Mouse (Mus musculus) spleen, postnatal 4 days (tissue): ENCODE data around the gene Cblb.

Experiments used
- DNase-seq, 2 experiments: peaks; one replicate each; pipeline ENCODE4 v3.0.0; 2022; ENCODE audit warnings: low spot score in 2 of 2

The Cblb gene

DNA sequence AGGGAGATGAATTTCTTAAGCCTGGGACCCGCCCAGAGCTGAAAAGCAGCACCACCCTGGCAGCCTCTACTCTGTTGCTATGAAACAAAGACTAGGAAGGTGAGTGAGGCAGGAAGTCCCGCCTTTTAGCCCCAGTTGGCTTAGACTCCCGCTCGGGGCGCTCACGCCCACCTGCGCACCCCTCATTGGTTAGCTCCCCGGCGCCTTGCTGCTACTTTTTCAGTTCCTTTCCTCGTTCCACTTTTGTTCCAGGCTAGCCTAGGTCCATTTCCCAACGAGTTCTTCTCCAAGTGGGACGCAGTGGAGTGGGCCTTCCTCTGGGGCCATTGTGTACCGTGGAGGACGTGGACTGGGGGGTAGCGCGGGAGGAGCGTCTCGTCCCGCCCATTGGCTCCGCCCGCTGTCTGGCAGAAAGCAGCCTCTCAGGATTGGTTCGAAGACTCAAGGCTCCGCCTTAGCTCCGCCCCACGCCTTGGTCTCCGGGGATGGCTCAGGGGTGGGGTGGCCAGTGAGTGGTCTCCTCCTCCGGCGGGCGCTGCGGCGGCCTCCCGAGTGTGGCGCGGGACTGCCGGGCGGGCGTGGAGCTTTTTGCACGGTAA is at the start of gene Cblb:
Cblb (plus strand) TSS at position 135 of the 599 bp plus-strand sequence.
- DNase-seq: peak; percentile 96

DNA sequence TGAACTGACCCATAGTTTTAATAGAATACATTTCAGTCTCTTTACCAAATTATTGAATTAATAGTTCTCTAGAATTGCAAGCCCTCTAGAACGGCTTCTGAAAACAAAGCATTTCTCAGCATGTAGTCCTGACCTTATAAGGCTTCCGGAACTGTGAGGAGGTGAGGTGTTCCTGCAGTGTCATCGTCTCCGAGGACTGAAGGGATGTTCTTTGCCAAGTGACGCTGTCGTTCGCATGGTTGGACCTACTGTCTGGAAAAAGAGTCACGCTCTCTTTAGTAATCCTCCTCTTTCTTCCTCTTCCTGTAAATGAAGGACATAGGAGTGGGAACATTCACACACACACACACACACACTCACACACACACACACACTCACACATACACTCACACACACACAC is 45.6 kb upstream of the Cblb start:
- DNase-seq: no peak

DNA sequence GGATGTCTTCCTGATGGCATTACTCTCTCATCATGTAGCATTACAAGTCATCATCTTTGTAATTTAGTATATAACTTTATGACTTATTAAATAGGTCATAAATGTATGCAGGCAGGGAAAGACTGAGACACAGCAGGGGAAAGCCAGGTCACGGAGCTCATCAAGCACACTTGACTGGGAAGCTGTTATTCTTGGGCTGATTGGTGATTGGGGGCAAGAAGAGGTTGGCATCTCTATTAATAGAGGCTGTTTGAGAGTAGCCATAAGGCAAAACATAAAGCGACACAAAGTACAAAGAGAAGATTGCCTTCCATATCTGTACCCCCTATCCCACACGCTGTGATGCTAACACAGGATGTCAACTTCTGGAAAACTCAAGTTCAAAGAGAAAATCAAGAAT is 44.8 kb upstream of the Cblb start:
- DNase-seq: no peak

DNA sequence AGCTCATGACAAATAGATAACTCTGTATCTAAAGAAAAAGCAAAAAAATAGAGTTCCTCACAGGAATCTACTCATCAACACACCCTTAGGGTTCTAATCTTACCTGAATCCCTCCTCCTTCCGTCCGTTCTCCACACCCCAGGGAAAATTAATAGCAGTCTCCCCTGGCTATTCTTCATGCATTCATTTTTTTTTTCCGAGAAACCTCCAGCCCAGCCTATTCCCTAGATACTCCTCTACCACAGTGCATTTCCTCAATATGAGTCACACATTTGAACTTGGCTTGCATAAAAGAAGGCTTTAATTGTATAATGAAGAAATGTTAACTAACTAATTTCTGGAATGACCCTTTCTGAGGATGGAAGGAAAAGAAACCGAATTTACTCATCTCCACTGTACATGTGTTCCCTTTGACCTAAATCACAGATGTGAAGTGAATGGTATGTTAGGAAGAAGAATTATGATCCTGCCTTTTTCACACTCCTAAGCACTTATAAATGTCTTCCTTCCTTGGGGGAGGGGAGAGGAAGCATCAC is 43.9 kb upstream of the Cblb start:
- no peak for DNase-seq

DNA sequence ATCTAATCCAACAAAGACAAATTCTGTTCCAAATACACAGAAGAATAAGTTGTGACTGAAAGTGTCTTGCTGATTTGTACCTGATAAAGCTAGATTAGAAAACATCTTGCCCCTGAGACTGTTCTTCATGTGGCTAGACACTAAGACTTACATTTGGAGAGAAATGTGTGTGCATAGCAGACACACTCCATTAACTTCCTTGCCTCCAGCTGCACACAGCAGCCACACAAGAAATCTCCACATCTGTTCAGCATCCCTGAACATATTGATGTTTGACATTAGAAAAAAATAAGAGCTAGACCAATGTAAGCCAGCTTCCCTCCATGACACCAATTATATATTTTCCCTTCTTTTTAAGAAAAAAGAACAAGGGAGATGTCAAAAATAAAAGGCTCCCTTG is 43.0 kb upstream of the Cblb start:
- DNase-seq: no peak

DNA sequence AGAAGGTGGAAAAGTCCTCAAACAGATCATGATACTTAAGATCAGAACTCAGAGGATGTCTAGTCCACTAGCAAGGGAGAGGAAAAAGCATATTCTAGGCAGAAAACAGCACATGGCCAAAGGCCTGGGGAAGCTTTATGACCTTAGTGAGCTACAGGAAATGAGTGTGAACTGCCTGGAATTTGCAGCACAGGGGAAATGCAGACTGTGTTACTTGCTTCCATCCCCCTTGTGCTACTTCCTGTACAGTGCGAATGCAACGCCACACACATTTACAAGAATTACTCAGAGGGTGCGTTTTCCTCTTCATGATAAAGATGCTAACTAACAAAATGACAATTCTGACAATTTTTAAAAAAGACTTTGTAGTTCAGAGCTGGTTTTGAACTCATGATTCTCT is 41.8 kb upstream of the Cblb start:
- DNase-seq: no peak

DNA sequence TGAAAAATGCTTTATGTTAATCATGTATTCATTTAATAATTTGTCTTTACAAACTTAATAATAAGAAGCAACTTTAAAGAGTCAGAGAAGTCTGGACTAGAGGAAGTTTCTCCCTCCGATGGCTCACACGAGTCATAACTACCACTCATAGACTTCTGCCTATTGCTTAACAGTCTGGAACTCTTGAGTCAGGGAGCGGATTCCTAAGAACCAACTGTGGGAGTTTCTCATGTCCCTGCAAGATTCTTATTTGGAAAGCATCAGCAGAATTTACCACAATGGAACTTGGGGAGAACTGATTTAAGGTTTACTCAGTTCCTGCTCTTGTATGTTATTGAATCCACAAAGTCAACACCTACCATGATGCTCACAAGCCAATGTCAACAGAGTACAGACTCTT is 31.0 kb upstream of the Cblb start:
- no peak for DNase-seq

DNA sequence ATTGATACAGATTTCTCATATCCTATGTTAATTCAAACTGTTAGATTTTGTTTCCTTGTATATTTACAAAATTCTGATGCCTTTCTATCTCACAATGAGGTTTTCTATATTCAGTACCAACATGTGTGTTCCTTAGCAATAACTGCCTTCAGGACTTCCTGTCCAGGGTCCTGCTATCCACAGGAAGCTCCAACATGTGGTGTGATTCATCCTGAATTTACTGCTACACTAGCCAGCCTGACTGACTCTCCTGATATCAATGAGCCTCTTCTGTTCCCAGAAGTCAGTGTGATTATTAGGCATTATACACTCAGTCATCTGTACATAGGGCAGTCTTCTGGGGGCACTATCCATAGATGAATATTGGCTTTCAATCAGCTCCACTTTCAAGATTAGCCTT is 30.2 kb upstream of the Cblb start:
- no peak for DNase-seq

DNA sequence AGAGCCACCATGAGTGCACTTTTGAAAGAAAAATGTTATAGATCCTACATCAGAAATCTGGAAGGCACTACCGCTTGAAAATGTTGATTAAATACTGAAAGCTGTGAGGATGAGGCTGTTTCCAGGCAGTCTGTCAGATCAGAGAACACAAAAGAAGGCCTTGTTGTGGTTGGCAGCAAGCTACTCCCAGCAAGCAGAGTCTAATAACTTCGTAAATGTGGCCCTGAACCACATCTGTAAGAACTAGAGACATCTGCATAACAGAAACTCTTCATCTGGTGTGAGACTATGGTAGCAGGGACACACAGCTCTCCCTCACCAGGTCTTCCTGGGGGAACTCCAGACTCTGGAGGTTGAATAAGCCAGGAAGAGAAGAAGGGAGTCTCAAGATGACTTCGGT is 24.0 kb upstream of the Cblb start:
- no peak for DNase-seq

DNA sequence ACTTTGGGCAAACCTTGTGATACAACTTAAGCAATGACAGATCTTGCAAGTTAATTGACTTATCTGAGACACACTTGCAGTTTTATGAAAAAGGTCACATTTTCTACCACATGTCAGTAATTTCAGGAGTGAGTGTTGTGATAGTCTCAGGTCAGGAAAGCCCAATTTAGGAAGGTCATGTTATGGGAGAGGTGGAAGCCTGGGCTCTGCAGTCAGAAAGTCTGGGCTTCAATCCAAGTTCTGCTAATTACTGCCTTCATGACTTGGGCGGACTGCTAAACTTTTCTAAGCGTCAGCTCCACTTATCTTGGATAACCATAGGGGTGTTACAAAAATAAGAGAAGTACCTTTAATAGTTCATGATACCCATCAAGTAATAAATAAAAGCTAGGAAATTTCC is 22.6 kb upstream of the Cblb start:
- no peak for DNase-seq

DNA sequence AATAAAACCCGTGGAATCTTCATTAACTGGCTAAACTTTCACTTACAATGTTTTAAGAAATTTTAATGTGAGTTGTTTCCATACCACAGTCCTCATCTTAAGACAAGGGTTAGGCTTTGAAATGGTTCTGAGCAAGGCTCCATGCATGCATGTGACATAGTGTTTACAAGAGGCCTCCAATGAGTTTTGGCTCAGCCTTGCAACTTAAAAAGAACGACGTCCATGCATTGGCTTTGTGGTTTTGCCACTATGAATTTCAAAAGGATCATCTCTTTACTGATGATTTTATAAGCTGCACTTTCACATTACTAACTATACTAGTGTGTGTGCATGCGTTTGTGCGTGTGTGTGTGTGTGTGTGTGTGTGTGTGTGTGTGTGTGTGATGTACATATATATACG is 21.6 kb upstream of the Cblb start:
- no peak for DNase-seq

DNA sequence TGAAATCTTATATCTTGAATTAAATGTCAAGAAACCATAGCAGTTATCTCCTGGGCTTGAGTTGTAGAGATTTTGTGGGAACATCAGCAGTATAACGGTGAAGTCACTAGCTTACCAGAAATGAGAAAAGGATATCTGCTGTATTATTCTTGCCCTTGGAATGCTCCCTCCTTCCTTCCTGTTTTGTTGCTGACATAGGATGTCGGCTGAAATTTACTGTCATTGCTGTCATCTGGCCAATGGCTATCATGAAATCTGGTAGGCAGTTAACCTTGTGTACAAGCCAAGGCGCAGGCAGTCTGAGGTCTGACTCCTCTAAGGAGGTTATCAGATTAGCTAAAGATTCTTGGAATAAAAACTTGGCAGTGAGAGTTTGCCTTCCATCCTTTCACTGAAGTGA is 18.0 kb upstream of the Cblb start:
- DNase-seq: no peak

DNA sequence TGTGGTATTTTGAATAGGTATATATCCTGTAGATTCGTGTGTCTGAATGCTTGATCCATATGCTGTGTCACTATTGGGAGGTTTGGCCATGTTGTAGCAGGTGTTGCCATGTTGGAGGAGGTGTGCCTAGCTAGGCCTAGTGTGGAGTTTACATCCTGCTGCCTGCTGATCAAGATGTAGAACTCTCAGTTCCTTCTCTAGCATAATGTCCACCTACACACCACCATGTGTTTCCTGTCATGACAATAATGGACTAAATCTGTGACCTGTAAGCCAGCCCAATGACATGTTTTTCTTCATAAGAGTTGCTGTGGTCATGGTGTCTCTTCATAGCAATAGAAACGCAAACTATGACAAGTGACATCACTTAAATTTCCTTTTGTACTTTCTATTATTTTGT is 17.2 kb upstream of the Cblb start:
- DNase-seq: no peak

DNA sequence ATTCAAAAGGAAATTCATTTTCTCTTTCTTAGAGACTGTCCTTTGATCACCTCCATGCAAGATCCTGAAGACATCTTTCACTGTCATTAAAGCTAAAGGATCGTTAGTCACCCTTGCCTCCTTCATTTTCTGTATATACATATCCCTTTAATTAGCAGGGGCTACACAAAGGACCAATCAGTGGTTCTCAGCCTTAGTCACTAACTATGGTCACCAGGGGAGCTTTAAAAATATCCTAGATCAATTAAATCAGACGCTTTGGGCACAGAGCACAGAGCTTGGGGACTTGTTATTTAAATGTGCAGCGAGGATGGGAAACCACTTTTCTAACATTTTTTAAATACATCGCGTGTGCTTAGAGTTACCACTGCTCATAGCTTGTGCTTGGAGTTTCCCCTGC is 7.6 kb upstream of the Cblb start:
- DNase-seq: no peak

DNA sequence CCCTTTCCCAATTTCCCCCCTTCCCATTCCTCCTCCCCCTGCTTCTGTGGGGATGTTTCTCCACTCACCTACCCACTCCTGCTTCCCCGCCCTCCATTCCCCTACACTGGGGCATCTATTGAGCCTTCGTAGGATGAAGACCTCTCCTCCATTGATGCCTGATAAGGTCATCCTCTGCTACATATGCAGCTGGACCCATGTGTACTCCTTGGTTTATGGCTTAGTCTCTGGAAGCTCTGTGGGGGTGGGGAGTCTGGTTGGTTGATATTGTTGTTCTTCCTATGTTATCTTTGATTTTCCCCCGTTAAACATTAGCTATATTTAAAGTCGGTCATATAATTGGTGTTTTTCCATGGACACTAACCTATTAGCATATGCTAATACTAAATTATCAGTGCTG is 3.7 kb upstream of the Cblb start:
- no peak for DNase-seq

DNA sequence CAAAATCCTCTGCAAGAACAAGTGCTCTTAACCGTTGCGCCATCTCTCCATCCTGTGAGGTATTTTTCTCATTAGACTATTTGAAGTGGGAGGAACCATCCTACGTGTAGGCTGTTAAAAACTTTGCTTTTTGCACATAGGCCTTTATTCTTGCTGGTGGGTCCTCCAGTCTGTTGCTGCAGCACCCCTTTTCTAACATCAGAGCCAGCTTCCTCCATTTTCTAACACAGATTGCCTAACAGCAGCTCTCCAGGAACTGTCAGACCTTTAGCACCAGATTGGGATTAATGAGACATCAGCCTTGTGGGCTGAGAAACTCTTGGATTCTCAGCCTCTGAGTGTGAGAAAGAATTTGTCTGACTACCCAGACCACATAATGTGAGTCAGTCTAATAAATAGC is 2.0 kb upstream of the Cblb start:
- DNase-seq: no peak

DNA sequence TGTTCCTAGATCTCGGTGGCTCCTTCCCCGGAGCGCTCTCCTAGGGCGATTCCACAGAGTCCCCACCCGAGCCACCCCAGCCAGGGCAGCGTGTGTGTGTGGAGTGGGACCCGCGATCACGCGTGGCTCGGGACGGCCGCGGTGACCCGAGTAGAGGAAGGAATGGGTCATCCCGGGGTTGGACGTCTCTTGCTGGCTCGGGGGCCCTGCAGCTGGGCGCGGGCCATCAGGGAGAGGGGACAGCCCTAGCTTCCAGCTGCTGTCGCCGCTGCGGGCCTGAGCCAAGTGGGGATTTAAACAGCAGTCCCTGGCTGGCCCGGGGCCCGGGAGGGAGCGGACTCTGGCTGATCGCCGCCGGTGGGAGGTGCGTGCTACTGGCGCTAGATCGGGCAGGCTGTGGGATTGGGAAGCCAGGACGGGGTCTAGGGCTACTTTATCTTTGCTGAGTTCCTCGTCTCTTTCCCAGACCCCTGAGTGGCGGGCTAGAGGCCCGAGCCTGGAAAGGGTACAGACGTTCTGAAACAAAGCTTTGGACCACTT is 757 bp downstream of the Cblb start:
- peak; percentile 79 to 88 for DNase-seq

DNA sequence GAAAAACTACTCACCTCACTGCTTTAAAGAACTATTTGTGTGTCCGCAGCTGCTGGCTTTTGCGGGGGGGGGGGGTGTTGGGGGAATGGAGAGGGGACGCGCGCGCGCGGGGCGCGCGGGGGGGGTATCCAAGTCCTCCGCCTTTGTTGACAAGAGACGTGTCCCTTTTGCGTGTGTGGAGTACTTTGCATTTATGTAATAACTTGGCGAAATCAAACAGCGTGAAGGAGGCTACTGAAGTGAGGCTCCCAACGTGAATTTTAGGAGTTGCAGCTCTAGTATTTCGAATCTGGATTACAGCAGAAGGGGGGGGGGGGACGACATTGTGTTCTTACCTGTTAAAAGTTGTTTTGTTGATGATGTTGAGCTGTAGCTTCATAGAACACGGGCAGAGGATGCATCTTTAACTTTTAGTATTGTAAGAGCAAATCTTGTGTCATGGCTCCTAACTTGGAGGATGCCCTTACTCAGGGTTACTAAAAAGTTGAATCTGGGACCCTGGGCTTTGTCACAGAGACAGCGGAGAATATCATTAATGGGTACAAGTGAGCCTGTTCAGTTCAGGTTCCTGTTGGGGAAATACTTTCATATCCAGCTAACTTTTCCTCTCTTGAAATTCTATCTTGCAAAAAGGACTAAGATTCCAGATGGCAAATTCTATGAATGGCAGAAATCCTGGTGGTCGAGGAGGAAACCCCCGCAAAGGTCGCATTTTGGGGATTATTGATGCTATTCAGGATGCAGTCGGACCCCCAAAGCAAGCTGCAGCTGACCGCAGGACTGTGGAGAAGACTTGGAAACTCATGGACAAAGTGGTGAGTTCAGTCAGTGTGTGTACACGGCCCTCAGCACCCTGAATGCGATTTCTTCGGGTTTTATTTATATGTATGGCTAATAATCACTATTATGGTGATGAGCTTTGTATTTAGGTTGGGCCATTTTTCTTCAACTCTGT is 1.6 kb downstream of the Cblb start:
- no peak for DNase-seq

DNA sequence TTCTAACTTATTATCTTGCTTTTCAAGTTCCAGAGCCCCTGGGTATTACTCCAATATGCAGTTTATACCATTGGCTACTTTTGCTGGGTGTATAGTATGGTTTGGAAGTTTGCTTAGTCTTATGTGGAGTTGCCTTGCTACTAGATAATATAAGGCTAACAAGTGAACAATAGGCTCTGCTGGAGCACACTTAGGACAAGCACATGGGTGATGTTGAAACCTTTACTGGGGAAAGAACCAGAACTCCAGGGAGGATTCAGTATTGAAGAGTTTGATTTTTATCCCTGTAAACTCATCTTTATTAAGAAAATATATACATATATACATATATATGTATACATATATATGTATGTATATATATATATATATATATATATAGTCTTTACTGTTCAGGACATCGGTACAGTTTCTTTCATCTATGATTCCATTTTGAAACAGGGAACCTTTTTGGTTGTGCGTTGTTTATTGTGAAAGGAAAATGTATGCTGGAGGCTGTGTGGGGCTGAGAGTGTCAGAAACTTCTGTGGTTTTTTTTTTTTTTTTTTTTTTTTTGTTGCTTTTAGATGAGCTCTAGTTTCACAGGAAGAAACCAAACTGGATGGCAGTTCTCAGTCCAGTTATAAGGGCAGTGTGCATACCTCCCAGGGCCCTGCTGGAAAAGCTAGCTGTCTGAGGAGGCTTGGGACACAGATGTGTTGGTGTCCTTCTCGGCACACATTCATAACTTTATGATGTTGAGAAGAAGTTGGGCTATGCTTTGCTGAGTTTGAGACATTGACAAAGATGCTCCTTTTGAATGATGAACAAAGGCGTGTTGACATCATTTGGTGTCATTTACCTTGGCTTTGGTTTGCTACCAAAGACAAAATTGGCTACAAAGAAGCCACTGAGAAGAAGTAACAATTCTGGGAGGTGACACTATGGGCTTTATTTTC is 2.6 kb downstream of the Cblb start:
- DNase-seq: no peak

DNA sequence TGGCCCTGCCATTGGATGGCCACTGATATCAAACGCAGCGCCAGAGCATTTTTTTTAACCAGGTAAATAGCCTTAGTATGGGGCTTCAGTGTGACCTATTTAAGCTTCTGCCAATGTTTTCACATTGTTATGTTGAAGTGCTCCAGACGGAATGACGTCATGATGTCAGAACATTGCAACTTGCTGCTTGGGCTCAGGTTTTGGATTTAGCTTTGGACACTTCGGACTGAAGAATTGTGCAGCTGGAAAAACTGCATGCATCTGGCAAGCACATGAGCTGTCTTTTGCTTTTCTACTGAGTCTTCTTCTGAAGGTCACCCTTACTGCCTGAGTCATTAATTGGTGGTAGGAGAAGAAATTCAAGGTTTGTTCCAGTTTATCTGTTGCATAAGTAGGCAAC is 3.3 kb downstream of the Cblb start:
- no peak for DNase-seq

DNA sequence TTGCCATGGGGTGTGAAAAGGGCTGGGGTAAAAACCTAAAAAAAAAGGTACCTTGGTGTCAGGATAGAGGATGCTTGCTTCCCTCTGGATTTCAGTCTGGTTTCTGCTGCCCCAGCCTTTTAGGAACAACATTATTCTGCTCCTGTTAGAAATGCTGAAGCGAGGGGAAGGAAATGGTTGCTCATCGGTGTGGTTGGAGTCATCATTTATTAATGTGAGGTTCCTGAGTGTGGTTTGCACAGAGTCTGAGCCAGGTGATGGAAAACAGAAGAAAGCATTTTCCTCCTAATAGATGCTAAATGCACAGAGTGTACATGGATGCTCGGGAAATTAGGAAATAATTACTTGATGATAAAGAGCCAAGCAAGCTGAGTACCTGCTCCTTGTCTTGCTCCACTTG is 5.3 kb downstream of the Cblb start:
- no peak for DNase-seq

DNA sequence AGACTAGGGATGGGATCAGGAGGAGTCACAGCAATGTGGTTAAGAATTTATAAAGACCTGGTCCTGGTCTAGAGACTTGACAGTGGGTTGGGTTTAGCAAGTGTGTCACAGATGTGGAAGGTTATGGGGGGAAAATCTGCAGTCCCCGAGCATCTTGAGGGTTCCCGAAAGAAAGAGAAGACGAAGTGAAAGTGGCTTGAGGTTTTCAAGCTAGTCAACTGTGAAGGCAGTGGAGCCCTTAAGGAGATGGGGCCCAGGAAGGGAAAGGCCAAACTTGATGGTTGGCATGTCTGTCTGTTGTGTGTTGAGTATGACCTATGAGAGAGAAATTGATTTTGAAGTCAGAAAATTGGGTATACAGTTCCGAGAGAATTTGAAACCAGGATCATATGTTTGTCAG is 7.3 kb downstream of the Cblb start:
- DNase-seq: peak in 1 of 2 experiments; percentile 32
